Mouse (Mus musculus): Measurements from ENCODE around the gene Lefty2.
"Not testable (repeated sequence)": the region's sequence is repeated elsewhere in the genome, so short reads cannot be mapped to it uniquely, and the experiment has no call there.

Gene Lefty2

DNA sequence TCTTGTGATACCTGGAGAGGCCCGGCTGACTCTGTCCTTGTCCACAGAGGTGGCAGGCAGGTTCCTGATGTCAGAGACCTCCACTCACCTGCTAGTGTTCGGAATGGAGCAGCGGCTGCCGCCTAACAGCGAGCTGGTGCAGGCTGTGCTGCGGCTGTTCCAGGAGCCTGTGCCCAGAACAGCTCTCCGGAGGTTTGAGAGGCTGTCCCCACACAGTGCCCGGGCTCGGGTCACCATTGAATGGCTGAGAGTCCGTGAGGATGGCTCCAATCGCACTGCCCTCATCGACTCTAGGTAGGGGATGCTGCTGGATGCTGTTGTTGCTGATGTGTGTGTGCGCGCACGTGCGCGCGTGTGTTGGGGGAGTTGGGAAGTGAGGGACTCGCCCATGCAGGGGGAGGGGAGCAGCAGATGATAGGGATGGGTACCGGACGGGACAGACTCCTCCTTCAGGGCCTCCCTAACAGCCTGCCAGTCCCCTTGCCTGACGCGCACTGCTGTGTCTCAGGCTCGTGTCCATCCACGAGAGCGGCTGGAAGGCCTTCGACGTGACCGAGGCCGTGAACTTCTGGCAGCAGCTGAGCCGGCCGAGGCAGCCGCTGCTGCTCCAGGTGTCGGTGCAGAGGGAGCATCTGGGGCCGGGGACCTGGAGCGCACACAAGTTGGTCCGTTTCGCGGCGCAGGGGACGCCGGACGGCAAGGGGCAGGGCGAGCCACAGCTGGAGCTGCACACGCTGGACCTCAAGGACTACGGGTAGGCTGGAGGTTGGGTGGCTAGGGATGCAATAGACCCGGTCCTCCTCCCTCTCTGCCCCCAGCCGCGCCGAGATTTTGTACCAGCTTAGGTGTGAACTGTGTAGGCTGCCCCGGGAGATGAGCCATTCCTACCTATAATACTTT lies 1.4 kb downstream of the Lefty2 start:
- DNase-seq (ENCODE audit: low read depth, low spot score), result not testable (repeated sequence)

- peak; percentile 68 for DNase-seq (ENCODE audit: low read depth, low spot score)
These were observed 8.2 kb downstream of the Lefty2 start for GRCm38 (mm10) chr1:180901107-180901506.

DNA sequence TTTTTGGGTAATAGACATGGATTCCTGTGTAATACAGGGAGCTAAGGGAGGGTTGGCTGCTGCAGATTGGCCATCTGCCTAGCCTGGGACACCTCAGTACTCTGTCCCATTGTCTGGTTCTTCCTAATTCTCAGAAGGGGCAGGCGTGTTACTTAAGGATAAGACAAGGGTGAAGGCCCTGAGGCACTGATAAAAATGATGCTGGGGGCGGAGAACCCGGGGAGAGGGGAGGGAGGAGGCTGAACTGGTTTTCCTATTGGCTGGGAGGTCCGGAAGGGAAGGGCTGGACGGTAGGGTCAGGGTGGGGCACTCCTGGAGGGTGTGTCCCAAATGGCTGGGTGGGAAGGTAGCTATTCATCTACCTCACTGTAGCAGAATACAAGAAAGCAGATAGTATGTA lies 10.0 kb downstream of the Lefty2 start:
- no peak for DNase-seq (ENCODE audit: low read depth, low spot score)

- DNase-seq (ENCODE audit: low read depth, low spot score), result no peak
These were observed 10.7 kb downstream of the Lefty2 start for GRCm38 (mm10) chr1:180903666-180904038.

- DNase-seq (ENCODE audit: low read depth, low spot score), result peak; percentile 92
These were observed 11.3 kb downstream of the Lefty2 start, which contains the start of gene Pycr2 for GRCm38 (mm10) chr1:180904039-180904814. TSS of gene Pycr2 (plus strand) at chr1:180904293.

- no peak for DNase-seq (ENCODE audit: low read depth, low spot score)
These were observed 11.8 kb downstream of the Lefty2 start for GRCm38 (mm10) chr1:180904815-180905080.

DNA sequence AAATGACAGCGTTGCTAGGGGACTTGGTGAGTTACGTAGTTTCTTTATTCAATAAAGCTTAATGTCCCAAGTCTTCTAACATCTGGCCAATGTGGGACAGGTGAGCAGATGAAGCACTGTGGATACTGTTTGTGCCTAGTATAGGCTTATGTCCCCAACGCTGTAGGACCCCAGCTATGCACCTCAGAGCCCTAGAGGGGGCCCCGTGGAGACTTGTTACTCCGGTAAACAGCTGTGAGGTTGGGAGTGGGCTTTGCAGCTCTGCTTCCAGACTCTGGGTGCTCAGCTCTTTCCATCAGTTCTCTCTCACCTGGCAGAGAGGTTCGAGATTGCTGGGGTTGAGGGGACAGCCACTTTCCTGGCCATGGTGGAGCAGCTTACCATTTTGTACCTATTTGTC lies 12.4 kb downstream of the Lefty2 start:
- no peak for DNase-seq (ENCODE audit: low read depth, low spot score)

- DNase-seq (ENCODE audit: low read depth, low spot score), result no peak
These were observed 13.0 kb downstream of the Lefty2 start for GRCm38 (mm10) chr1:180905876-180906275.

- no peak for DNase-seq (ENCODE audit: low read depth, low spot score)
These were observed 13.7 kb downstream of the Lefty2 start for GRCm38 (mm10) chr1:180906461-180907147.

DNA sequence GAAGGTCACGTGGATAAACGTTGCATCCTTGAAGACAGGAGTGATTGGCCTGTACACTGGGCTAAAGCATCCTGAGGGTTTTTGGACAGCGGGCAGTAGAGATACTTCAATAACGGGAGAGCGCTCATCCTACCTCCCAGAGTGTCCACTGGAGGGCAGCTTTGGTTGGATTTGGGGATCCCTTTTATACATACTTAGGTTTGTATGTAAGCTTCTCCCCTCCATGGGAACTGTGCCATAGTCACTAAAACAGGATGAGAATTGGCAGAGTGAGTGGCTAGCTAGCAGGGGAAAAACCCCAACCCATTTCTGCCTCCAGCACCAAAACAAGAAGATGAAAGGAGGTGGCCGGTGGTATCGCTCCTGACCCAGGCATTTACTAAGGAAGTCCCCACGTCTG lies 18.2 kb downstream of the Lefty2 start:
- no peak for DNase-seq (ENCODE audit: low read depth, low spot score)

DNA sequence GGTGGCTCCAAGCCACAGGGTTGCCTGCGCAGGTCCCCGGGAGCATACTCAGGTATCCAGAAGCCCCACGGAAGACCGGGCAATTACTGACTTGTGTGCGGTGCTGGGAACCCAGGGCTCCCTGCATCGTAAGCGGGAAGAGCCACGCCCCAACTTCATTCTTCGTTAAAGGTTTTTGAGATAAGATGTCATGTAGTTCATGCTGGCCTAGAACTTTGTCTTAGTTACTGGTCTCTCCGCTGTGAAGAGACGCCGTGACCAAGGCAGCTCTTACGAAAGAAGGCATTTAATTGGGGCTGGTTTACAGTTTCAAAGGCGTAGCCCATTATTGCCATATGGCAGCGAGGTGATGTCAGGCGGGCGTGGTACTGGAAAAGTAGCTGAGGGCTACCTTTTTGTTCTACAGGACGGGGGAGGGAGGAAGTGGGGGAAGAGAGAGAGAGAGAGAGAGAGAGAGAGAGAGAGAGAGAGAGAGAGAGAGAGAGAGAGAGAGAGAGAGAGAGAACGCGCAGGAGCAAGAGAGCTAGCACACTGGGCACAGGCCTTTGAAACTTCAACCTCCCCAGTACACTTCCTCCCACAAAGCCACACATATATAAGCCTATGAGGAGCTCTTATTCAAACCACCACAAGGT lies 18.9 kb downstream of the Lefty2 start:
- no peak for DNase-seq (ENCODE audit: low read depth, low spot score)

DNA sequence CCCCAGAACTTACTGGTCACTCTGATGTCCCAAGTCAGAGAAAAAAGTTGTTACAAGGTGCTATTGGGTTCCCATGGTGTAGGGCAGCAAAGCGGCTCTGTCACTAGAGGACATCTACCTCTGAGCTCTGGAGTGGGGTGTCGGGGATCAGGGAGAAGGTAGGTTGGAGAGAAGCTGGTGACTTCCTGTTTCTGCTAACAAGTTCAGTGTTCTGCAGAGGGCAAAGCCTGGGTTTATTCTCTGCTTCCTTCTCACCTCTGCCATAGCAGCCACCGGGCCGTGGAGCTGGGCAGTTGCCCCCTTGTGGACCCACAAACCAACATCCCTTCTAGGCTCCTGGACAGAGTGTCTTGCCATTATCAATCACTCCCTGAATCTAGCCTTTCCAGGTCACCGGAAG lies 19.9 kb downstream of the Lefty2 start:
- DNase-seq (ENCODE audit: low read depth, low spot score), result no peak

GRCm38 (mm10) chr1:180913797-180914196 lies 20.9 kb downstream of the Lefty2 start:
- peak; percentile 68 for DNase-seq (ENCODE audit: low read depth, low spot score)

DNA sequence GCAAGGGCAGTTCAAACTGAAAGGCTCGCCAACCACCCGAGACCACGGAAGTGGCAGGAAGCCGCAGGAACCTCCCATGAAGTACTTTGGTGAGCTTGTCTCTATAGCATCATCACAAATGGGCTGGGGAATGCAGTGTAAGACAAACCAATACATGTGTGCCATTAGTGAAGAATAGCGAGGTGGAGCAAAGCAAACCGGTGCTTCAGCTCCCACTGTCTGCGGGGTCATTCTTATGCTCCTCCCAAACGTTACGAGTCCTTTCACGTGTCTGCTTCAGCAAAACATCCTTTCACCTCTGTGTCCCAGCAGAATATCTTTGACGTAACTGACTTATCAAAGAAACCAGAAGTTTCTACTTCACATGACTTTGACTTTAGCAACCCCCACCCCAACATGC lies 23.5 kb downstream of the Lefty2 start:
- DNase-seq (ENCODE audit: low read depth, low spot score), result no peak

DNA sequence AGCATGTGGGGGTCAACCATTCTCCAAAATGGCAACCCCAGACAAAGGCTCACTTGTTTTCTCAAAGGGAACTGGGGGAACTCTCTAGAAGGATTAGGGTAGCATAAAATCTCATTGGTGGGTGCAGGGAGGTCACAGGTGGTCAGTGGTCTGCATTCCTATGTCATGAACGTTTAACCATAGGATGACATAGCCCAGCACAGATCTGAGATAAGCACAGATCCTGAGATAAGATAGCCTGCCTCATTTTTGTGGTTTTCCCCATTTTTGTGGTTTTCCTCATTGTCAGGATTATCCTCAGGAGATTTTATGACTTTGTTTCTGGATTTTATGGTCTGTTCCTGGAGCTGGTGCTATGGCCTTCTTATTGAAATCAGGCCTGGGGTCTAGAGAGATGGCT lies 24.1 kb downstream of the Lefty2 start:
- no peak for DNase-seq (ENCODE audit: low read depth, low spot score)

- no peak for DNase-seq (ENCODE audit: low read depth, low spot score)
These were observed 26.8 kb downstream of the Lefty2 start for GRCm38 (mm10) chr1:180919686-180920085.

- no peak for DNase-seq (ENCODE audit: low read depth, low spot score)
These were observed 29.6 kb downstream of the Lefty2 start for GRCm38 (mm10) chr1:180922273-180923048.

GRCm38 (mm10) chr1:180924737-180925136 lies 31.8 kb downstream of the Lefty2 start:
- DNase-seq (ENCODE audit: low read depth, low spot score), result no peak

DNA sequence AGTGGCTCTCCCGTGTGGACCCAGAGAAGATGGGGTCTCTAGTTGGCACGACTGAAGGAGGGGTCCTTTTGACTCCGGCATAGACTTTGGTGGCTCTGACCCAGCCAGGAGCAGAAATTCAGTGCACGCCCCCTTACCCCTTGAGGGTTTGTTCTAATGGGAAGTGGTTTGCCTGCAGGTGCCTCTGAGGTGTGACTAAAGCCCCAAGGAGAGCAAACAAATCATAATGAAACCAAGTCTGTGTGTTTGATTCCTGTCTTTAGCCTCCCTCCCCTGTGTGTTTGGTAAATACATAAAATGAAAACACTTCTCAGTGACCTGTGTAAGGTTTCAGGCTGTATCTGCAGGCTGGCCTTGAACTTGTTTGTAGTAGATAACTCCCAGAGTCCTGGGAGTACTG lies 33.4 kb downstream of the Lefty2 start:
- DNase-seq (ENCODE audit: low read depth, low spot score), result no peak

- no peak for DNase-seq (ENCODE audit: low read depth, low spot score)
These were observed 36.7 kb downstream of the Lefty2 start for GRCm38 (mm10) chr1:180929599-180929998.

GRCm38 (mm10) chr1:180931106-180931505 lies 38.2 kb downstream of the Lefty2 start:
- DNase-seq (ENCODE audit: low read depth, low spot score), result no peak
